Mouse (Mus musculus): ENCODE measurements around the gene Krtap9-1.

GRCm38 (mm10) chr11:99837966-99838365 lies 35.2 kb upstream of the Krtap9-1 start, which contains the start of gene 2300003K06Rik:
- no peak for TF ChIP-seq CTCF (IDR thresholded peaks at IDR 0.05; ENCODE audit: low read depth, low read length)
- no peak for TF ChIP-seq POLR2A (IDR thresholded peaks at IDR 0.05; ENCODE audit: borderline replicate concordance, low read depth, low read length)
